Mouse (Mus musculus): ENCODE measurements around the gene App. TPM values are rescaled to one million over a fixed set of nuclear protein-coding genes. Genes with fewer than 3 reads are reported as not detected.
A peak's percentile ranks its signal among the peaks of the same experiment; 100 is the strongest.

App gene
- total and polyA plus RNA-seq, 2 experiments from 2014 or later, result 433 to 493 TPM

GRCm38 (mm10) chr16:84978589-84978988 is 195.0 kb downstream of the App start:
- Histone ChIP-seq H3K9me3 (ENCODE audit: low read length) (no peaks in the 10 kb centered on the region), H3K4me2 (ENCODE audit: low read depth) (no peak overlapping the region), H3K27ac (ENCODE audit: low read depth, low read length) (no peak overlapping the region), H3K27me3 (ENCODE audit: insufficient read depth, low read length) (no peaks in the 10 kb centered on the region), H3K9ac (no peak overlapping the region), H3K4me1 (ENCODE audit: insufficient read depth) (no peaks in the 10 kb centered on the region; the same call in 1 of the 2 replicates), H3K4me3 (ENCODE audit: low read depth, low read length) (no peak overlapping the region), H3K36me3 (ENCODE audit: insufficient read depth) (peaks cover 19% of the 10 kb centered on the region; the same call in 1 of the 2 replicates)
- DNase-seq, result no peak
- no peak for TF ChIP-seq CTCF (IDR thresholded peaks at IDR 0.05; ENCODE audit: low read depth)
- no peak for ATAC-seq
- 84% methylated on average over 5 of the region's 5 CpGs for WGBS

DNA sequence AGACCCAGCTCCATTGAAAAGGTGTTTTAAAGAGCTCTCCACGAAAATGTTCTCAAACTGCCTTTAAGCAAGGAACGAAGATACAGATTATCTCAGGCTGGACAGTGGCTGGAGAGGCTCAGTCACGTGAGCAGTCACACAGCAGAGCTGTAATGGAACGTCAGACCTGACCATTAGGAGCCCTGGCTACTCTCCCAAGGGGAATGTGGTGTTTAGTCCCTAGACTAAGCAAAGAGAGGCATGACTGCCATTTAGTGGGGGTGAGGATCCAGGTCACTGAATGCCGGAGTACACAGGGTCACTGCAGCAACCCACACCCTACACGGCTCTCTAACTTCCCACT is 199.4 kb downstream of the App start:
- ATAC-seq, result no peak

GRCm38 (mm10) chr16:84973446-84974175 is 200.0 kb downstream of the App start:
- Histone ChIP-seq H3K4me2 (ENCODE audit: low read depth) (no peak overlapping the region), H3K36me3 (ENCODE audit: insufficient read depth) (peaks cover 35% of the 10 kb centered on the region), H3K27ac (ENCODE audit: low read depth, low read length) (no peak overlapping the region), H3K9me3 (ENCODE audit: low read length) (no peaks in the 10 kb centered on the region), H3K4me1 (ENCODE audit: insufficient read depth) (no peaks in the 10 kb centered on the region), H3K9ac (no peak overlapping the region), H3K27me3 (ENCODE audit: insufficient read depth, low read length) (no peaks in the 10 kb centered on the region), H3K4me3 (ENCODE audit: low read depth, low read length) (no peak overlapping the region)
- 94% methylated on average over 15 of the region's 15 CpGs for WGBS
- no peak for DNase-seq
- TF ChIP-seq CTCF (IDR thresholded peaks at IDR 0.05; ENCODE audit: low read depth), result no peak
- ATAC-seq, result no peak

More for the DNA sequence above, 199.4 kb downstream of the App start:
- Histone ChIP-seq H3K27ac (ENCODE audit: low read depth, low read length) (no peak overlapping the region), H3K4me1 (ENCODE audit: insufficient read depth) (no peaks in the 10 kb centered on the region), H3K36me3 (ENCODE audit: insufficient read depth) (peaks cover 29% of the 10 kb centered on the region), H3K4me2 (ENCODE audit: low read depth) (no peak overlapping the region), H3K27me3 (ENCODE audit: insufficient read depth, low read length) (no peaks in the 10 kb centered on the region), H3K9me3 (ENCODE audit: low read length) (no peaks in the 10 kb centered on the region), H3K4me3 (ENCODE audit: low read depth, low read length) (no peak overlapping the region), H3K9ac (no peak overlapping the region)
- no peak for DNase-seq
- TF ChIP-seq CTCF (IDR thresholded peaks at IDR 0.05; ENCODE audit: low read depth), result no peak
- 90% methylated on average over 6 of the region's 6 CpGs for WGBS

- no peak overlapping the region for H3K4me3 ChIP-seq (ENCODE audit: low read depth, low read length)
- H3K4me1 ChIP-seq (ENCODE audit: insufficient read depth), result no peaks in the 10 kb centered on the region
- H3K9ac ChIP-seq, result no peak overlapping the region; the same call in 1 of the 2 replicates
- DNase-seq, result peak; percentile 41
- ATAC-seq, result peak; percentile 42; the same call in 1 of the 2 replicates
- no peaks in the 10 kb centered on the region for H3K27me3 ChIP-seq (ENCODE audit: insufficient read depth, low read length)
- 33% methylated on average over 16 of the region's 16 CpGs for WGBS
- no peak overlapping the region for H3K4me2 ChIP-seq (ENCODE audit: low read depth)
- H3K27ac ChIP-seq (ENCODE audit: low read depth, low read length), result peak overlapping the region; percentile 57; the same call in 1 of the 2 replicates
- no peaks in the 10 kb centered on the region for H3K9me3 ChIP-seq (ENCODE audit: low read length)
- no peak for TF ChIP-seq CTCF (IDR thresholded peaks at IDR 0.05; ENCODE audit: low read depth)
- H3K36me3 ChIP-seq (ENCODE audit: insufficient read depth), result peaks cover 22% of the 10 kb centered on the region
Observed at GRCm38 (mm10) chr16:84971535-84972330, 201.8 kb downstream of the App start.

DNA sequence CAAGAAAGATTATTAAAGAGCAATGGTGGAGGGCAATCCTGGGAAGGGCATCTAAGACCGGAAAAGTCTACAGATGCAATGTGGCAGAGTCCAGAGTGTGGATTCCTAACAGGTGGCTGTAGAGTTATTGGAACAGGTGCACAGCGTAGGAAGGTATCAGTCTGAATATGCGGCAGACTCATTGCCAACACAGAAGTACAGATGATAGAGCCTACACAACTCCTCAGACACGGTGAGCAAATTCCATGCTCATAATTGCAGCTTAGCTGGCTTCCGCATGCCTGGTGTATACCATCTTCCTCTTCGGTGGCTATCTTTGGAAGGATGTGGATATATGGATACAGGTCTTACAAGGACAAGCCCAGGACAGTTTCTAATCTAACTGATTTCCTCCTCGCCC is 204.5 kb downstream of the App start:
- no peak overlapping the region for H3K27ac ChIP-seq (ENCODE audit: low read depth, low read length)

DNA sequence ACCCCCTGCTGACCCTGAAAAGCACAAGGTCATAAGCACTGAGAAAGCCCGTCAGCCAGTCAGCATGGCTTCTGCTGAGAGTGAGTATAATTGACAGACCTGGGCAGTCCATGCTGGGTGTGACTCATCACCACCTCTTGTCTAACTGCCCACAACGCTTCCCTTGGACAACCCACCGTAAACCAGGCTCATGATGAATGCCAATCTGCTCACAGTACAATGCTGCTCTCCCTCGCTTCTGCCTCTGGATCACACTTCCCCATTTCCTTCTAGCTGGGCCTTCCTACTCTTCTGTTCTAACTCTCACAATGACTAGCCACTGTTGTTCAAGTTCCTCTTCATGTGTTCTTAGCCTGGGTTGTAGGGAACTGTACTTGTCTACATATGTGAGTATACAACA is 206.6 kb downstream of the App start:
- ATAC-seq (no peak), DNase-seq (no peak)
- H3K27ac ChIP-seq (ENCODE audit: low read depth, low read length), result no peak overlapping the region
- no peak overlapping the region for H3K9ac ChIP-seq
- no peak for TF ChIP-seq CTCF (IDR thresholded peaks at IDR 0.05; ENCODE audit: low read depth)
- no peak overlapping the region for H3K4me3 ChIP-seq (ENCODE audit: low read depth, low read length)
- H3K36me3 ChIP-seq (ENCODE audit: insufficient read depth), result peaks cover 21% of the 10 kb centered on the region
- no peak overlapping the region for H3K4me2 ChIP-seq (ENCODE audit: low read depth)
- no peaks in the 10 kb centered on the region for H3K4me1 ChIP-seq (ENCODE audit: insufficient read depth)
- WGBS, result 61% methylated on average over 4 of the region's 4 CpGs
- H3K9me3 ChIP-seq (ENCODE audit: low read length), result no peaks in the 10 kb centered on the region
- H3K27me3 ChIP-seq (ENCODE audit: insufficient read depth, low read length), result no peaks in the 10 kb centered on the region

More for the DNA sequence above, 204.5 kb downstream of the App start:
- peaks cover 17% of the 10 kb centered on the region for H3K36me3 ChIP-seq (ENCODE audit: insufficient read depth)
- no peak overlapping the region for H3K9ac ChIP-seq
- no peaks in the 10 kb centered on the region for H3K27me3 ChIP-seq (ENCODE audit: insufficient read depth, low read length)
- H3K9me3 ChIP-seq (ENCODE audit: low read length), result no peaks in the 10 kb centered on the region
- 96% methylated on average over 7 of the region's 7 CpGs for WGBS
- H3K4me3 ChIP-seq (ENCODE audit: low read depth, low read length), result no peak overlapping the region
- no peak for ATAC-seq
- no peak for TF ChIP-seq CTCF (IDR thresholded peaks at IDR 0.05; ENCODE audit: low read depth)
- H3K4me1 ChIP-seq (ENCODE audit: insufficient read depth), result no peaks in the 10 kb centered on the region
- H3K4me2 ChIP-seq (ENCODE audit: low read depth), result no peak overlapping the region
- DNase-seq, result no peak

DNA sequence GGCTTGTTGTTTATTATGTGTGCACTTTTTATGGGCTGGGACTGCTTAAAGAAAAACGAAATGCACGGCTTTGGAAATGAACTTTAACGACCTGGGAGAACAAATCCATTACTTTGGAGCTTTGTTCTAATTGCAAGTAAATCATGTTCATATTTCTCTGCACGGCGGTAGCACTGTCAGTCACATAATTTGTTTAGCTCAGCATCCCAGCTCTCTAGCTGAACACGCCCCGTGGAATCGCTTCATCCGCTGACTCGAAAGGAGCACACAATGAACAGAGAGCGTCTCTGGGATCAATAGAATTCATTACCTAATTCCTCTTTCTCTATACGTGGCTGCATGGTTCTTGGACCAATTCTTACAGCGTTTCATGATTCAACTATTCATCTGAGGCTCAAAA is 207.5 kb downstream of the App start:
- peaks cover 26% of the 10 kb centered on the region for H3K36me3 ChIP-seq (ENCODE audit: insufficient read depth)
- H3K27me3 ChIP-seq (ENCODE audit: insufficient read depth, low read length), result no peaks in the 10 kb centered on the region
- 38% methylated on average over 13 of the region's 13 CpGs for WGBS
- no peak overlapping the region for H3K9ac ChIP-seq
- ATAC-seq, result no peak
- H3K27ac ChIP-seq (ENCODE audit: low read depth, low read length), result no peak overlapping the region
- no peak overlapping the region for H3K4me2 ChIP-seq (ENCODE audit: low read depth)
- no peak for TF ChIP-seq CTCF (IDR thresholded peaks at IDR 0.05; ENCODE audit: low read depth)
- H3K9me3 ChIP-seq (ENCODE audit: low read length), result no peaks in the 10 kb centered on the region
- H3K4me3 ChIP-seq (ENCODE audit: low read depth, low read length), result no peak overlapping the region
- no peaks in the 10 kb centered on the region for H3K4me1 ChIP-seq (ENCODE audit: insufficient read depth)
- peak; percentile 20 for DNase-seq

Data from forebrain, postnatal 0 days (tissue).